Mouse (Mus musculus) cortical plate, adult 2 months (tissue): ENCODE data around the gene Slc39a11. TPM values are rescaled to one million over a fixed set of nuclear protein-coding genes. Genes with fewer than 3 reads are reported as not detected.
A peak's percentile ranks its signal among the peaks of the same experiment; 100 is the strongest.

ENCODE experiments used
- H3K27ac ChIP-seq: fragments of 200-500 bp; 2 replicates; pipeline ENCODE4 v1.5.1; 2012; ENCODE audit warnings: low read length, control low read depth, inconsistent platforms; ENCODE audit not compliant: insufficient read depth
- H3K4me1 ChIP-seq: fragments of 200-500 bp; 2 replicates; pipeline ENCODE4 v1.6.1; 2011; ENCODE audit warnings: low read length; ENCODE audit not compliant: control insufficient read depth, insufficient read depth
- H3K4me3 ChIP-seq: fragments of 200-500 bp; 2 replicates; pipeline ENCODE4 v1.5.1; 2011; ENCODE audit warnings: mild to moderate bottlenecking, low read length, control low read depth; ENCODE audit not compliant: insufficient read depth
- CTCF ChIP-seq: fragments of 200-500 bp; IDR thresholded peaks from 2 replicates; pipeline ENCODE4 v1.5.1; 2011; ENCODE audit warnings: mild to moderate bottlenecking, control low read depth, low read length; ENCODE audit not compliant: insufficient read depth; ENCODE audit errors: extremely low read depth
- POLR2A ChIP-seq: fragments of 200-500 bp; IDR thresholded peaks from 2 replicates; pipeline ENCODE4 v1.6.1; 2011; ENCODE audit warnings: mild to moderate bottlenecking, low read length, control low read depth; ENCODE audit not compliant: insufficient read depth; ENCODE audit errors: extremely low read depth
- polyA plus RNA-seq: library from polyadenylated mRNA; depleted of rRNA; stranded (reverse); fragments of >200 nt; gene quantifications from 2 replicates; pipeline ENCODE4 v1.2.3, GENCODE M21; 2012

Slc39a11 gene
- polyA plus RNA-seq, 1 experiment: 11.4 TPM

DNA sequence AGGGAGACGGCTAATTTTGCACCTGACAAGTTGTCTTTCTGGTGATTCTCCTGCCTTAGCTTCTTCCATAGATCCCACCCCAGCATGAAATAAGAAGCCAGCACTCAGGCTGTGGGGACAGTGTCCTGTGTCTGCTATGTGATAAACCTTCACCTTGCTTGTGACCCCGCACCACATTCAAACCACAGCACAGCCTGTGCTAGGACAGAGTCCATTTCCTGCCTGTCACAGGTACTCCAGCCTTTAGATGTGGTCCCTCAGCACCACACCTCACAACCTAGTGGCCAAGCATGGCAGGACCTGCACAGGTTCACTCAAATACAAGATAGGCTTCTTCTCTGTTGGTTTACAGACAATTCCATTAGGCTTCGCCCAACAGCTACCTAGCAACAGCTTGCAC is 328.3 kb downstream of the Slc39a11 start:
- H3K4me1 ChIP-seq: peaks cover 3% of the 10 kb centered on the region; the same call in 1 of the 2 replicates

DNA sequence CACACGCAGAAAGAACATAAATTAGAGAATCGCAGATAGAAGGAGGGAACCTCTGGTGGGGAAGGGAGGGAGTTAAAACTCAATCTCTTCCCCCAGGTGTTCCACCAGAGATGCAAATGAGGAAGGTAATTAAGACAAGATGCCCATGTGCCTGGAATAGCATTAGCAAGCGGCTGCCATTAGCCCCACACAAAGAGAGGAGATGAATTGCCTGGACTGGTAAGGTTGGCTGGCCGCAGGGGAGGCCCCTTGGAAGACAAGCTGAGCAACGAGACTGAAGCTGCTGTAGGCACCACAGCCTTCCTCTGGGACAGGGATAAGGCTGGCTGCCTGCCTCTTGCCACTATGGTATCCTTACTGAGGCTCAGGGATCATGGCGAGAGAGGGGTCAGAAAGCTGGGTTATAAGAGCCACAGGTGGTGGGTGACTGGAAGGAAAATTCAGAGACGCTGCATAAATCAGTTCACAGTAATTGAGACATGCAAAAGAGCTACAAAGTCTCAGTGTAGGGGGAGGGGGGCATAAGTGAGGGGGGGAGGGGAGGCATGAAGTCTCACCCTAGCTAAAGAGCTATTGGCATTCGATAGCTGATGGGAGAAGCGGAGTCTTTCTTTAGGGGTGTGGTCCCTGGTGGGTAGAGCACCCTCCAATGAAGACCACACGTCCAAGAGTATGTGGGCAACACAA is 340.5 kb downstream of the Slc39a11 start:
- 0 out of 2 replicates have a peak, but pooled peaks cover 2% of the 10 kb centered on the region for H3K4me1 ChIP-seq
- TF ChIP-seq CTCF (no peak), POLR2A (no peak)
- no peak overlapping the region for H3K27ac ChIP-seq
- no peak overlapping the region for H3K4me3 ChIP-seq

More for the DNA sequence above, 328.3 kb downstream of the Slc39a11 start:
- TF ChIP-seq POLR2A (no peak), CTCF (no peak)
- Histone ChIP-seq H3K27ac (no peak overlapping the region), H3K4me3 (no peak overlapping the region)

DNA sequence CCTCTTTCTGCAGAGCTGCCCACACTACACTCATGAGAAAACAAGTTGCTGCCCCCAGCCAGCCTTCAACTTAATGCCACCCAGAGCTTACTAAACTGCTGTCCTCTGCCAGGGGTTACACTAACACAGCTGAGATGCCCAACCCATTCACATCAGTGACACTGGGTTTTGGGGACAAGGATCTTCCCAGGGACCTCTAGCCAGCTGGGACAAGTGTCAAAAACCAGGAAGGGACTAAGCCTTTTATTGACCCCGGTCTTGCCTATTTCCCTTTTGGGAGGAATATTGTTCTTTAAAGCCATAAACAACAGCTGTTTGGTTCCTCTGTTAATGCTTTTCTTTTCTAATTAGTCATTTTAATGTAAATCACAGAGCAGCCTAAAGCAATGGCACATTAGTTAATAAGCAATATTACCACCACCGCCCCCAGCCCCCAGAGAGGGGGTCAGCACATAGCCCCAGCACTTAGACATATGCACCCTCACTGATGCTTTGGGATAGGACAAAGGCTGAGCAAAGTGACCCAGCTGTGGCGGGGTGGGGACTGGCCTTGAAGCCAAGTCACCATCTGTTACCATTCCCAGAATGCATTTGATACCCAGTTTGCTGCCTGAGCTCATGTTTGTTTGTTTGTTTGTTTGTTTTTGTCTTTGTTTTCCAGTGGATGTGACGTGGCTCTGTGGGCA is 341.5 kb downstream of the Slc39a11 start:
- TF ChIP-seq CTCF (no peak), POLR2A (no peak)
- H3K4me3 ChIP-seq: no peak overlapping the region
- no peaks in the 10 kb centered on the region for H3K4me1 ChIP-seq
- no peak overlapping the region for H3K27ac ChIP-seq

DNA sequence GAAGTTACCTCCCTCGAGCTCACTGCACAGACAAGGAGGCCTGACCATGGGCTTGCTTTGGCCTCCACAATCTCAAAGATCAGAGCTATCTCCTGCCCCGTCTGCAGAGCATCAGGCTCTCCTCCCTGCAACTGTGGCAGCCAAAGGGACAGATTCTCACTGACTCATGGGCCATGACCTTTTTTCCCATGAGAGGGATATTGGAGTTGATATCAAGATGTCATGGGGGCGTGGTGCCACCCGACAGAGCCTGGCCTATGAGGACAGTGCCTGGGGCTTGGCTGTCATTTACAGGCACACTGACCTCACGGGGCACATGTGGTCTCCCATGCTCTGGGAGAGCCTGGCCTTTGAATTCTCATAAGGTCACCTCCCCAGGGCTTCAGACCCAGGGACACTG is 346.7 kb downstream of the Slc39a11 start:
- TF ChIP-seq POLR2A (no peak), CTCF (no peak)
- H3K4me1 ChIP-seq: no peaks in the 10 kb centered on the region
- no peak overlapping the region for H3K27ac ChIP-seq
- no peak overlapping the region for H3K4me3 ChIP-seq

DNA sequence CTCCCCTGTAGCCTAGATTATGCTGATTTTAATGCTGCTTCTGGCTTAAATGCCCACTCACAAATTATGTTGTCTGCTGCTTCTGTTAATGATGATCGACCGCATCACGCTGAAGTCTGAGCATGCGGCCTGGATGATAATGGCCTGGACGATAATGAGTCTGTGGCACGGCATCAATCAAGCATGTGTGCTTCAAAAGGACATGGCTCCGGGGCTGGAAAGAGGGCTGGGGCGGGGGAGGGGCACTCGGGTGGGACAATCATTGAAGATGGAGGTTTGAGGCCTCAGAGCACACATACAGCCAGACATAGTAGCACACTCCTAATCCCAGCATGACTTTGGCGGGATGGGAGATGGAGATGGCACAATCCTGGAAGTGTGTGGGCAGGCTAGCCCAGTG is 350.4 kb downstream of the Slc39a11 start:
- no peak for TF ChIP-seq CTCF
- Histone ChIP-seq H3K4me3 (no peak overlapping the region), H3K4me1 (no peaks in the 10 kb centered on the region), H3K27ac (no peak overlapping the region)

DNA sequence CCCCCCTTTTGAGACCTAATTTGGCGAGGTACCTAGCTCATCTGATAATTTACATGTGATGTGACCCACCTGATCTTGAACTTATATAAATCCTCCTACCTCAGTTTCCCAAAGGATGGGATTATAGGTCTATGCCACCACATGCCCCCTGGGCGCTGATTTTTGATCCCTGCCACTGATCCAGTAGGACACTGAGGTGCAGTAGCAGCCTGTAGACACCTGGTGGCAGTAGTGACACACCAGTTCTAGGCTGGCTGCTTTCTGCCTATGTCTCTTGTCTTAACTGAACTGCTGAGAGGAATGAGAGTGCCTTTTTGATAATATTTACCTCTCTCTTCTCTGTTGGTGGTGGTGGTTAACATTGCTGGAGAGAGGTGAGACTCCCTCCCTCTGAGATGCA is 352.1 kb downstream of the Slc39a11 start:
- Histone ChIP-seq H3K4me1 (no peaks in the 10 kb centered on the region), H3K4me3 (no peak overlapping the region), H3K27ac (no peak overlapping the region)
- TF ChIP-seq POLR2A (no peak), CTCF (peak; percentile 100)

DNA sequence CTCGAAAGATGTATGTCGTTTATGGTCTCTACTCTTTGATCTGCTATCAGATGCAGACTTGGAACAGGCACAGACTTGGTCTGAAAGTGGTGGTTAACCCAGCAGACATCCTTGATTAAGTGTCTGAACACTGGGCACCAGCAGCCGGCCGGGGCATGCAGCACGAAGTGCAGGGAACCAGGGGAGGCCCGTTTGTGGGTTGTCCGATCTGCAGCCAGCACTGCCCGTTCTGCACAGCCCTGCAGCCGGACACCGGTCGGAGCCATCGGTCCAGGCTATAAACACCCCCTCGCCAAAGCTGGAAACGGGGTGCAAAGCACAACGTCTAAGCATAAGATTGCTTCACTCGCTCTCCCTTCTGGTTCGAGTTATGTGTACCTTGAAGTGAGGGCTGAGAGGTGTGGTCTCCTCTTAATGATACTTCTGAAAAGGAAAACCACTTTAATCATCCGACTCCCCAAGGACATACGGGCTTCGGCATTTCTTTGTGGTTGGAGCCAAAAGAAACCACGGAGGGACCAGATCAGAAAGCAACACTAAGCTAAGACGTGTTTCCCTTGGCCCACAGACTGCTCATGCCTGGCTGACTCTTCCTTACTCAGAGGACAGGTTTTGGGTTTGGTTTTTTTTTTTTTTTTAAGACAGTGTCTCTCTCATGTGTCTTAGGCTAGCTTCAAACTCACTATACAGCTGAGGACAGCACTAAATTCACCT is 352.8 kb downstream of the Slc39a11 start:
- Histone ChIP-seq H3K27ac (no peak overlapping the region), H3K4me1 (no peaks in the 10 kb centered on the region), H3K4me3 (no peak overlapping the region)
- TF ChIP-seq POLR2A (no peak), CTCF (no peak)

DNA sequence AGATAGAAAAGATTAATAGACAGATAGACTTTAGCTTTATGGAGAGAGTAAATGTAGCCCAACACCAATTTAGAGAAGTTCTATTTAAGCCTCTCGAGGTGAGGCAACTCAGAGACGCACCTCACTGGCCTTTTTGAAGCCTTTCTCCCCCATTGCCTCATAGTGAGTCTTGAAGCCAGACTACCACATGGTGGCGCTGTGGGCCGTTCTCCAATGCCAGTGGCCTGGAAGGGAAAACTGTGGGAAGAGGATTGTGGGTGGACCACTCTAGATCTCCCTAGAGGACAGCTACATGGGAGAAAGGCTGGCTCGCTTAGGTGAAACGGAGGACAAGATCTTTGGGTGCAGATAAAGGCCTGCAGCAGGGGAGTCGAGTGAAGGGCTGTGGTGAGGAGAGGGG is 353.7 kb downstream of the Slc39a11 start:
- Histone ChIP-seq H3K4me1 (no peaks in the 10 kb centered on the region), H3K27ac (no peak overlapping the region), H3K4me3 (no peak overlapping the region)
- no peak for TF ChIP-seq POLR2A
- TF ChIP-seq CTCF: peak; percentile 93

DNA sequence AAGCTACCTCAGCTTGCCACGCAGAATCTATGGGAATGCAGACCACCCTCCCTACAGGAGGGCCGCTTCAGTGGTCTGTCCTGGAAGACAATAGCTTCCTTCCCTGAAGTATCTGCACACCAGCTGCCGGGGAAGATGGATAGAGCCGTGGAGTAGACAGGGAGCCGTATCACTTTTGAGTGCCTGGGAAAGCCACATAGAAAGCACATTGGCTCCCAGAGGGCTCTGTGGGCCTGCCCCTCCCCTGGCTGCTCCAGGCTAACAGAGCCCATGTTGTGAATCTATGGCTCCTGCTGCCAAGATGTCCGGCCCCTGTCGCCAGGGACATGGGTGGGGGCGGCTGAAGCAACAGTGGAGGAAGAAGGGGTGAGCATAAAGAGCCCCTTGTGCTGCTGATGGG is 355.4 kb downstream of the Slc39a11 start:
- Histone ChIP-seq H3K27ac (no peak overlapping the region), H3K4me1 (no peaks in the 10 kb centered on the region), H3K4me3 (no peak overlapping the region)
- TF ChIP-seq POLR2A (no peak), CTCF (no peak)

DNA sequence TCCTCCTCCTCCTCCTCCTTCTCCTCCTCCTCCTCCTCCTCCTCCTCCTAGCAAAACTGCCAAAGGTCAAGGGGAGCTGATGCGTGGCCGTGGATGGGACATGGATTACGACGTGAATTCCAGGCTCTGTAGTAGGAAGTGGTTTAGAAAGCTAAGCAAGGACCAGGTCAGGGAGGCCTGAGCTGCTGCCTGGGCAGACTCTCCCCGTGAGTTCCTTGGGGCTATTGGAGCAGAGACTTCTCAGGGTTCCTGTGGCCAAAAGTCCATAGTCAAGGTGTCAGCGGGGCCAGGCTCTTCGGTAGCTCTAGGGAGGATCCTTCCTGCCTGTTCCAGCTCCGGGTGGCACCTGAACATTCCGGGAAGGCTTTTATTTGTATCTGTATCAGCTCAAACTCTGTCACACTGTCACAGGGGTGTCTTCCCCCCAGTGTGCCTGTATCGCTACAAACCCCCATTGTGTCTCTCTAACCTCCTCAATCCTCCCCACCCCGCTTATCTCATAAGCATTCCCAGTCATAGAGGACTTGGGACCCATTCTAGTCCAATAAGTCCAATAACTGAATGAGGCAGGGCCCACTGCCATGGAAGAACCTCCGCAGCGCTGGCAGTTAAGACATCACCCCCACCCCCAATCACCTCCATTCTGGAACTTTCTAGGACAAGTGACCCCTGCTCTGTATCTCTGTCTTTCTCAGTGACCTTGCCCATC is 356.8 kb downstream of the Slc39a11 start:
- TF ChIP-seq POLR2A: no peak
- TF ChIP-seq CTCF: no peak
- Histone ChIP-seq H3K4me3 (no peak overlapping the region), H3K4me1 (no peaks in the 10 kb centered on the region), H3K27ac (no peak overlapping the region)
